Mouse (Mus musculus): ENCODE data around the gene Prdx4. TPM values are rescaled to one million over a fixed set of nuclear protein-coding genes. Genes with fewer than 3 reads are reported as not detected.
A peak's percentile ranks its signal among the peaks of the same experiment; 100 is the strongest.
"Not testable (repeated sequence)": the region's sequence is repeated elsewhere in the genome, so short reads cannot be mapped to it uniquely, and the experiment has no call there.

The Prdx4 gene
- polyA plus RNA-seq (2015; fragmentation: Nextera tagmentation; extraction: Ambion mirVana) = 281 and 291 TPM in 2 replicates

GRCm38 (mm10) chrX:155340654-155341053 is at the start of gene Prdx4:
Gene Prdx4 (minus strand): TSS chrX:155340754.
- DNase-seq (ENCODE audit: low spot score) (no peak), ATAC-seq (replicated peaks; ENCODE audit: low FRiP score, low read depth) (no peak)
- no peak within 1 kb of the TSS for H3K4me3 ChIP-seq (replicated peaks; ENCODE audit: low read depth, low read length)
- H3K4me2 ChIP-seq (ENCODE audit: low read length) = no peak within 1 kb of the TSS
- H3K9ac ChIP-seq (ENCODE audit: low read depth, low read length) = no peak within 1 kb of the TSS
- no peaks in the 10 kb centered on the region for H3K9me3 ChIP-seq (replicated peaks; ENCODE audit: low read length)
- H3K27me3 ChIP-seq (ENCODE audit: insufficient read depth, low read length) = no peaks in the 10 kb centered on the region
- no peaks in the 10 kb centered on the region for H3K4me1 ChIP-seq (replicated peaks; ENCODE audit: insufficient read depth, low read length)
- no peak for TF ChIP-seq CTCF (IDR thresholded peaks at IDR 0.05; ENCODE audit: low read depth)
- H3K36me3 ChIP-seq (ENCODE audit: insufficient read depth, low read length) = no peaks in the 10 kb centered on the region
- no peak within 1 kb of the TSS for H3K27ac ChIP-seq

GRCm38 (mm10) chrX:155376538-155376937 is 36.0 kb upstream of the Prdx4 start:
- H3K36me3 ChIP-seq (ENCODE audit: insufficient read depth, low read length) = no peaks in the 10 kb centered on the region
- H3K9me3 ChIP-seq (replicated peaks; ENCODE audit: low read length) = no peaks in the 10 kb centered on the region
- H3K4me2 ChIP-seq (ENCODE audit: low read length) = no peak overlapping the region
- H3K9ac ChIP-seq (ENCODE audit: low read depth, low read length) = no peak overlapping the region
- DNase-seq (ENCODE audit: low spot score) = peak; percentile 6
- H3K27ac ChIP-seq = no peak overlapping the region
- H3K4me3 ChIP-seq (replicated peaks; ENCODE audit: low read depth, low read length) = no peak overlapping the region
- H3K4me1 ChIP-seq (replicated peaks; ENCODE audit: insufficient read depth, low read length) = no peaks in the 10 kb centered on the region
- no peaks in the 10 kb centered on the region for H3K27me3 ChIP-seq (ENCODE audit: insufficient read depth, low read length)
- 19% methylated on average over 2 of the region's 2 CpGs for WGBS
- no peak for ATAC-seq (replicated peaks; ENCODE audit: low FRiP score, low read depth)
- TF ChIP-seq CTCF (IDR thresholded peaks at IDR 0.05; ENCODE audit: low read depth) = peak; percentile 64

GRCm38 (mm10) chrX:155375458-155375857 is 34.9 kb upstream of the Prdx4 start:
- H3K9me3 ChIP-seq (replicated peaks; ENCODE audit: low read length) = no peaks in the 10 kb centered on the region
- no peak overlapping the region for H3K4me3 ChIP-seq (replicated peaks; ENCODE audit: low read depth, low read length)
- TF ChIP-seq CTCF (IDR thresholded peaks at IDR 0.05; ENCODE audit: low read depth) = peak; percentile 60
- H3K27me3 ChIP-seq (ENCODE audit: insufficient read depth, low read length) = no peaks in the 10 kb centered on the region
- no peaks in the 10 kb centered on the region for H3K4me1 ChIP-seq (replicated peaks; ENCODE audit: insufficient read depth, low read length)
- H3K27ac ChIP-seq = no peak overlapping the region
- ATAC-seq (replicated peaks; ENCODE audit: low FRiP score, low read depth) (no peak), DNase-seq (ENCODE audit: low spot score) (peak; percentile 27)
- no peak overlapping the region for H3K9ac ChIP-seq (ENCODE audit: low read depth, low read length)
- 31% methylated on average over 1 of the region's 1 CpGs for WGBS
- H3K36me3 ChIP-seq (ENCODE audit: insufficient read depth, low read length) = no peaks in the 10 kb centered on the region
- no peak overlapping the region for H3K4me2 ChIP-seq (ENCODE audit: low read length)

GRCm38 (mm10) chrX:155370110-155370509 is 29.6 kb upstream of the Prdx4 start:
- H3K4me3 ChIP-seq (replicated peaks; ENCODE audit: low read depth, low read length); ATAC-seq (replicated peaks; ENCODE audit: low FRiP score, low read depth); DNase-seq (ENCODE audit: low spot score); H3K4me2 ChIP-seq (ENCODE audit: low read length); H3K4me1 ChIP-seq (replicated peaks; ENCODE audit: insufficient read depth, low read length); H3K27ac ChIP-seq; H3K9ac ChIP-seq (ENCODE audit: low read depth, low read length); H3K27me3 ChIP-seq (ENCODE audit: insufficient read depth, low read length); H3K9me3 ChIP-seq (replicated peaks; ENCODE audit: low read length); H3K36me3 ChIP-seq (ENCODE audit: insufficient read depth, low read length): not testable (repeated sequence)
- WGBS = 50% methylated on average over 3 of the region's 3 CpGs

- ATAC-seq (replicated peaks; ENCODE audit: low FRiP score, low read depth) = no peak
- no peak for DNase-seq (ENCODE audit: low spot score)
- Histone ChIP-seq H3K27ac (no peak overlapping the region), H3K4me1 (replicated peaks; ENCODE audit: insufficient read depth, low read length) (no peaks in the 10 kb centered on the region), H3K36me3 (ENCODE audit: insufficient read depth, low read length) (no peaks in the 10 kb centered on the region), H3K4me3 (replicated peaks; ENCODE audit: low read depth, low read length) (no peak overlapping the region), H3K9ac (ENCODE audit: low read depth, low read length) (no peak overlapping the region), H3K4me2 (ENCODE audit: low read length) (no peak overlapping the region), H3K9me3 (replicated peaks; ENCODE audit: low read length) (no peaks in the 10 kb centered on the region), H3K27me3 (ENCODE audit: insufficient read depth, low read length) (no peaks in the 10 kb centered on the region)
- TF ChIP-seq CTCF (IDR thresholded peaks at IDR 0.05; ENCODE audit: low read depth) = no peak
- 46% methylated on average over 2 of the region's 2 CpGs for WGBS
Observed at GRCm38 (mm10) chrX:155365095-155365494, 24.5 kb upstream of the Prdx4 start.

- Histone ChIP-seq H3K9ac (ENCODE audit: low read depth, low read length) (no peak overlapping the region), H3K9me3 (replicated peaks; ENCODE audit: low read length) (no peaks in the 10 kb centered on the region), H3K4me3 (replicated peaks; ENCODE audit: low read depth, low read length) (no peak overlapping the region), H3K36me3 (ENCODE audit: insufficient read depth, low read length) (no peaks in the 10 kb centered on the region), H3K27ac (no peak overlapping the region), H3K4me1 (replicated peaks; ENCODE audit: insufficient read depth, low read length) (no peaks in the 10 kb centered on the region), H3K4me2 (ENCODE audit: low read length) (no peak overlapping the region), H3K27me3 (ENCODE audit: insufficient read depth, low read length) (no peaks in the 10 kb centered on the region)
- no peak for TF ChIP-seq CTCF (IDR thresholded peaks at IDR 0.05; ENCODE audit: low read depth)
- DNase-seq (ENCODE audit: low spot score) (no peak), ATAC-seq (replicated peaks; ENCODE audit: low FRiP score, low read depth) (no peak)
- 98% methylated on average over 2 of the region's 2 CpGs for WGBS
Observed at GRCm38 (mm10) chrX:155346249-155346648, 5.7 kb upstream of the Prdx4 start.
